Mouse (Mus musculus) C2C12 (cell line): ENCODE results near the gene Asb8.

Source experiments
- CEBPB ChIP-seq: IDR thresholded peaks from one replicate; pipeline ENCODE4 v1.6.1; 2011; ENCODE audit warnings: low read depth, mild to moderate bottlenecking, control low read depth, moderate library complexity
- CTCF ChIP-seq: IDR thresholded peaks from one replicate; pipeline ENCODE4 v1.5.1; 2011; ENCODE audit not compliant: control insufficient read depth, insufficient read depth, insufficient read length
- MAX ChIP-seq: IDR thresholded peaks from one replicate; pipeline ENCODE4 v1.6.1; 2011; ENCODE audit warnings: mild to moderate bottlenecking, control low read depth
- MYOD1 ChIP-seq: IDR thresholded peaks from one replicate; pipeline ENCODE4 v1.6.1; 2011; ENCODE audit warnings: low read depth; ENCODE audit not compliant: control insufficient read depth, insufficient read length
- MYOG ChIP-seq: IDR thresholded peaks from one replicate; pipeline ENCODE4 v1.6.1; 2011; ENCODE audit not compliant: control insufficient read depth, insufficient read length; ENCODE audit errors: extremely low read depth
- USF1 ChIP-seq: IDR thresholded peaks from one replicate; pipeline ENCODE4 v1.6.1; 2011; ENCODE audit warnings: low read depth, mild to moderate bottlenecking, control low read depth, moderate library complexity

- TF ChIP-seq CTCF (no peak), MAX (no peak), CEBPB (no peak), MYOD1 (no peak), USF1 (no peak), MYOG (no peak)
Measured at GRCm38 (mm10) chr15:98133471-98133870, 32.0 kb downstream of the Asb8 start.
